24 mouse cellular contexts compared by ENCODE assay signal in genomic region chr13:59188431-59188830, GRCm38 (mm10).
"Had no signal": no experiment of that assay in that cellular context is flagged by ENCODE, and none has a peak within 500 bp of the region (broad histone marks: within the 10 kb centered on the region; RNA-seq: fewer than 3 reads in every experiment).

No protein-coding gene starts in this region.

- H3K4me3 ChIP-seq: heart, adult 2 months; heart, embryonic 13.5 days; heart, embryonic 15.5 days; hindbrain, embryonic 13.5 days; hindbrain, embryonic 15.5 days; kidney, embryonic 15.5 days; limb, embryonic 13.5 days; limb, embryonic 15.5 days; liver, embryonic 12.5 days had no signal

- DNase-seq: gastrocnemius, postnatal 14 days; gastrocnemius, postnatal 36 days; heart, adult 2 months; heart, postnatal 14 days; heart, postnatal 36 days; kidney, adult 11 months; kidney, adult 2 months; kidney, adult 9 months; kidney, postnatal 14 days; kidney, postnatal 36 days; layer of hippocampus, adult 9-11 months; layer of hippocampus, postnatal 36 days; lung, adult 18-20 months had no signal

- H3K4me1 ChIP-seq: heart, embryonic 13.5 days; heart, embryonic 15.5 days; hindbrain, embryonic 13.5 days; hindbrain, embryonic 15.5 days; kidney, embryonic 15.5 days; limb, embryonic 13.5 days; limb, embryonic 15.5 days; liver, embryonic 12.5 days had no signal

- H3K27ac ChIP-seq: heart, adult 2 months; heart, embryonic 13.5 days; heart, embryonic 15.5 days; hindbrain, embryonic 13.5 days; hindbrain, embryonic 15.5 days; hindbrain, postnatal 0 days; kidney, embryonic 15.5 days; kidney, postnatal 0 days; limb, embryonic 13.5 days; limb, embryonic 15.5 days; liver, embryonic 12.5 days; liver, embryonic 14.5 days had no signal

- H3K27me3 ChIP-seq: heart, embryonic 13.5 days; heart, embryonic 15.5 days; hindbrain, embryonic 13.5 days; hindbrain, embryonic 15.5 days; kidney, embryonic 15.5 days; limb, embryonic 13.5 days; limb, embryonic 15.5 days; liver, embryonic 12.5 days had no signal
